Mouse (Mus musculus): ENCODE measurements around the gene Zfp280d.

Zfp280d gene

GRCm38 (mm10) chr9:72274677-72275076, at the start of gene Zfp280d:
Zfp280d (plus strand) TSS chr9:72274860.
- peak; percentile 93 to 97 for DNase-seq

GRCm38 (mm10) chr9:72226536-72226935, 48.1 kb upstream of the Zfp280d start:
- no peak for DNase-seq

GRCm38 (mm10) chr9:72252656-72253055, 22.0 kb upstream of the Zfp280d start:
- DNase-seq: no peak

GRCm38 (mm10) chr9:72255227-72255626, 19.4 kb upstream of the Zfp280d start:
- peak in 1 of 2 experiments; percentile 17 for DNase-seq

- DNase-seq: no peak
These were observed 18.0 kb upstream of the Zfp280d start for GRCm38 (mm10) chr9:72256646-72257045.

GRCm38 (mm10) chr9:72260337-72260736, 14.3 kb upstream of the Zfp280d start:
- peak; percentile 44 to 52 for DNase-seq

GRCm38 (mm10) chr9:72264859-72265258, 9.8 kb upstream of the Zfp280d start:
- no peak for DNase-seq

- DNase-seq: no peak
These were observed 4.5 kb upstream of the Zfp280d start for GRCm38 (mm10) chr9:72270146-72270545.

GRCm38 (mm10) chr9:72273646-72274410, 832 bp upstream of the Zfp280d start:
- no peak for DNase-seq

- DNase-seq: peak in 1 of 2 experiments; percentile 59
These were observed 680 bp downstream of the Zfp280d start for GRCm38 (mm10) chr9:72275101-72275978.

GRCm38 (mm10) chr9:72275979-72276500, 1.4 kb downstream of the Zfp280d start:
- DNase-seq: no peak

GRCm38 (mm10) chr9:72276941-72277340, 2.3 kb downstream of the Zfp280d start:
- no peak for DNase-seq

- no peak for DNase-seq
These were observed 5.3 kb downstream of the Zfp280d start for GRCm38 (mm10) chr9:72279943-72280342.

- DNase-seq: no peak
These were observed 13.0 kb downstream of the Zfp280d start for GRCm38 (mm10) chr9:72287696-72288095.

- no peak for DNase-seq
These were observed 13.6 kb downstream of the Zfp280d start for GRCm38 (mm10) chr9:72288210-72288609.

- DNase-seq: no peak
These were observed 14.4 kb downstream of the Zfp280d start for GRCm38 (mm10) chr9:72289094-72289493.

- DNase-seq: no peak
These were observed 19.4 kb downstream of the Zfp280d start for GRCm38 (mm10) chr9:72294076-72294475.

- no peak for DNase-seq
These were observed 35.1 kb downstream of the Zfp280d start for GRCm38 (mm10) chr9:72309765-72310164.

- no peak for DNase-seq
These were observed 58.6 kb downstream of the Zfp280d start for GRCm38 (mm10) chr9:72333221-72333620.

- DNase-seq: no peak
These were observed 61.4 kb downstream of the Zfp280d start for GRCm38 (mm10) chr9:72336069-72336468.

GRCm38 (mm10) chr9:72339119-72339518, 64.5 kb downstream of the Zfp280d start:
- DNase-seq: no peak

- DNase-seq: no peak
These were observed 69.2 kb downstream of the Zfp280d start for GRCm38 (mm10) chr9:72343844-72344243.

GRCm38 (mm10) chr9:72372359-72372758, 97.7 kb downstream of the Zfp280d start:
- no peak for DNase-seq

- DNase-seq: no peak
These were observed 99.4 kb downstream of the Zfp280d start for GRCm38 (mm10) chr9:72374074-72374473.
